Mouse (Mus musculus): ENCODE data around the gene Dysf. TPM values are rescaled to one million over a fixed set of nuclear protein-coding genes. Genes with fewer than 3 reads are reported as not detected.

The Dysf gene
- total RNA-seq, 2 experiments from 2014 or later: 117 to 135 TPM

DNA sequence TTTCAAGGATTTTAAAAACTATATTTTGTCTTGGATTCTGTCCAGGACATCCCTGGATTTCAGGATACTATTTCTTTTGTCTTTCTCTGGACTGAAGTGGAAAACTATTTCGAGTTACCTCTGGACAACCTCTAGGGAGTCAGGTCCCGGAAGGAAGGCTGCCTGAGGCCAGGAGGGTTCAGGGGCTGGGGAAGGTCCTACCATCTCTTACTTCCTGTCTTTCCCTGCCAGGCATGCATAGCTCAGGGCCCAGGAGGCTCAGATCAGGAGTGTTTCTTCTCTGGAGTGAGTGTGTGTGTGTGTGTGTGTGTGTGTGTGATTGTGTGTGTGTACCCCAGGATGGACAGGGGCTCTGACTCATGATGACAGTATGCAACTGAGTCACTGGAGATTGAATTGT lies 40.5 kb downstream of the Dysf start:
- peak in 1 of 2 experiments; percentile 47 for DNase-seq
- intact Hi-C loops (cut with DNase I): no loop called here

DNA sequence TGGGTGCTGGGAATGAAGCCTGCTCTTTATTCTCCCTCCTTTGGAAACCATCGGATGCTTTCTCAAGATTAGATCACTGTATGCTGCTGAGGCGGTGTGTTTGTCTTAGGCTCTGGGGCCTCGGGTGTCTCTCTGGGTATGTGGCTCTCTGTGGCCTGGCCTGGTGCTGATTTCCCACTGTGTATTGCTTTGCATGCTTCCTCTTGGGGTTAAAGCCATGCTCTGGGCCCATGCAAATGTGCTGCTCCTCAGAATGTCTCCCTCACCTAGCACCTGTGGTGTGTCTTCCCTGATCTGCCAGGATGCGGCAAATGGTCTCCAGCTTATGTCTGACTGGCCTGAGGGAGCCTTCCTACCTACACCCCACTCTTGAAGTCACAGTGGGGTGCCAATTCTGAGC lies 41.8 kb downstream of the Dysf start:
- no peak for DNase-seq
- intact Hi-C loops (cut with DNase I): no loop called here

DNA sequence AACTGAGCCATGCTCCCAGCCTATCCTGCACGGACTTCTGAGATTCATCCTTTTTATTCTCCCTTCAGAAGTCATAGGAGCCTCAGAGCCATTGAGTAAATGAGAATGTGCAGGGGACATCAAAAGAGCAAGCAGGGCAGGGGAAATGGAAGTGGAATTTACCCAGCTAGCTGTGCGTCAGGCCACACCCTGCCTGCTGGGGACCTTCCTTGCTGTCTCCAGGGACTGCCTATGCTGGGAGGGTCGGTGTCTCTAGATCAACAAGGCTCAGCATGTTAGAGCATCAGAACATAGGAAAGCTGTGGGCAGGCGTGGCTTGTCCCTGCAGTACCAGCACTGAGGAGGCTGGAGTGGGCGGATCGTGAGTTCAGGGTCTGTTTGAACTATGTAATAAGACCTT lies 42.6 kb downstream of the Dysf start:
- intact Hi-C loops (cut with DNase I): no loop called here
- peak in 1 of 2 experiments; percentile 38 for DNase-seq

DNA sequence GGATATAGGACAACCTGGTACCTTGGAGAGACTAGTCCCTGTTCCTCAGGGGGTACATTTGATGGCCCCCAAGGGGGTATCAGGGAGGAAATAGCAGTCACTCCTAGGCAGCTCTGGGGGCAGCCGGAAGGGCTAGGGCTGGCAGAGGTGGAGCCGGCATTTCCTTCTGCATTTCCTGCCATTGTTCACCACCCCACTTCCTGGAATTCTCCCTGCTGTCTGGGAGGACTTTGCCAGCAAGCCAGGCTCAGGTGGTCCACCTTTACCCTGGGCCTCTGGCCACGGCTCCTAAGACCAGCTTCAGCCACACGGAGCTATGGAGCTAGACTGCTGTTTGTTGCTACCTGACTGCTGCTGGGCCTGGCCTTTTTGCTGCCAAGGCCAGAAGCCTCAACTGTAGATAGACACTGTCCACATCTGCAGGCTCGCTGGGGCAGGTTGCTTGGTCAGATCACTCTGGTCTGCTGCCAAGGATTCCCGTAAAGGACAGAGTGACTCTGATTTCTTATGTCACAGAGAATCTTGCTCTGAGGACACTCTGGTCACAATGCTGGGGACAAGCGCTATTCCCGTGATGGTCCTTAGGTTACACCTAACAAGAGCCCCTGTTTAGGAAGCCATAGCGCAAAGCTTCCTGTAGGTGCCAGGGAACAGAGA lies 45.6 kb downstream of the Dysf start:
- peak; percentile 30 to 38 for DNase-seq
- intact Hi-C loops (cut with DNase I): no loop called here

DNA sequence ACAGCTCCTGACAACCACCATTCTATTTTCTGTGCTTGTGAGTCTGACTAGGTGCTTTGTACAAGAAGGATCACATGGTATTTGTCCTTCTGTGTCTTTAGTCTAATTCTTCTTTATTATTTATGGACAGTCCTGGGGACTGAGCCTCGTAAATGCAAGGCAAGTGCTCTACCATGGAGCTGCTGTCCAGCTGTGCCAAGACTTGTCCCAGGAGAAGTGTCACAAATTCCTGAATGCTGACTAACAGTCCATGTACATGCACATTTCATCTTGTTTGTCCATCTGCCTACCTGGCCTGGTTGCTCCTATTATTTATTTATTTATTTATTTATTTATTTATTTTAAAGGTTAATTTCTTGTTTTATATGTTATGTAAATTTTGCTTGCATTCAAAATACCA lies 47.2 kb downstream of the Dysf start:
- intact Hi-C loops (cut with DNase I): no loop called here

DNA sequence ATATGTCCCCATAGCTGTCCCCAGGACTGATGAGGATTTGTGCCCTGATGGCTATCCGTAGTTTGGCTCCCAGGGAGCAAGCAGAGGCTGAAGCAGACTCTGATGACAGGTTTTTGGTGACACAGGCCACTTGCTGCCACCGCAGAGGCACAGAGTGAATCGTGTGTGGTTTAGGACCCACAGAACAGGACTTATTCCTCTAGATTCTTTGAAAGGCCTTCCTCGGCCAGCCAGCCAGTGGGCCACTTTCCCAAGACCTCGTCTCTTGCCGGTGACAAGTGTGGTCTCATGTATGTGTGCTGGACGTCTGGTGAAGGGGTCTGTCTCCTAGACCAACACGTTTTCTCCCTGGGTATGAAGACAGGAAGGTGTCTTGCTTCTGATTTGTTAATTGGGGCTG lies 48.8 kb downstream of the Dysf start:
- DNase-seq: no peak
- intact Hi-C loops (cut with DNase I): no loop called here

More for the DNA sequence above, 47.2 kb downstream of the Dysf start:
- peak in 1 of 2 experiments; percentile 41 for DNase-seq

DNA sequence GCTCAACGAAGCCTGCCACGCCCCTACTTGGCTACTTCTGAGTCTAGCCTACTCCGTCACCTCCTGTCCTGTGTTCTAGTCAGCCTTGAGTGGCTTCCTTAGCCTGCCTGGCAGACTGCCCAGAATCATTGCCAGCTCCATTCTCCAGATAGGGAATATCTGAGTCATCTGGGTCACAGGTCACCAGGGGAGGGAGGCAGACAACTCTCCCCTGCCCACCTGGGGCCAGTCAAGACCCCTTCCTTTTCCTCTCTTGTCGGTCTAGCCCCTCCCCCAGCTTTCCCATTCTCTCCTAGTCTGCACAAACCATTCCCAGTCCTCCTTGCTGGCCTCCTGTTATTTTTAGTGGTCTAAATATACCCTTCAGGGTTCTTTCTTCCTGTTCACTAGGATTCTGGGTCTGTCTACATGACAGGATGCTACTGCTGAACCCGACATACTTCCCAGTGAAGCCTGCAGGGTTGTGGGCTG lies 50.3 kb downstream of the Dysf start:
- DNase-seq: peak; percentile 68 to 75
- intact Hi-C loops (cut with DNase I): no loop called here

DNA sequence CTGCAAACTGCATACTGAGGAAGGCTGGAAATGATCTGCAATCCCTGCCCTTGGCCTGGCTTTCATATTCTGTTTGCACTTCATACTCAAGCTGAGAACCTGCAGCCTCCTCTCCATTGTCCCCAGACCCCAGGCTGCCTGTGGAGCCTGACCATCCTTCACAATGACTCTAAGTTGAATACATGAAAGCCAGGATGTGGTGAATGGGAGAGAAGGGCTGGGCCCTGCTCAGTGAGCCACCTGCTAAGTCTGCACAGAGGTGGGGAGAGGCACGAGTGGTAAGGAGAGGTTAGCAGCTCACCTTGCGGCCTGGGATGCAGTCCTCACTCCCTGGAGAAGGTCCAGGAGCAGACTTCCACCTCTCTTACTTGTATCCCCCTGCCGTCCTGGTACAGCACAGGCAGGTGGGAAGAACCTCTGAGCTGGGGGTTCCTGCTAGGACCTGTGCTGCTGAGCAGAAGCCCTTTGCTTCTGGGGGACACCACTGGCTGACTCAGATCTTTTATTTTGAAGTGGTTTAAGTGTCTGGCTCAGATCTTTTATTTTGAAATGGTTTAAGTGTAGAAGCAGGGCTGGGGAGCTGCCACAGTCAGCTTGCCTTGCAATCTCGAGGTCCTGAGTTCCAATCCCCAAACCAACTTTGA lies 51.5 kb downstream of the Dysf start:
- intact Hi-C loops (cut with DNase I): no loop called here
- DNase-seq: no peak

DNA sequence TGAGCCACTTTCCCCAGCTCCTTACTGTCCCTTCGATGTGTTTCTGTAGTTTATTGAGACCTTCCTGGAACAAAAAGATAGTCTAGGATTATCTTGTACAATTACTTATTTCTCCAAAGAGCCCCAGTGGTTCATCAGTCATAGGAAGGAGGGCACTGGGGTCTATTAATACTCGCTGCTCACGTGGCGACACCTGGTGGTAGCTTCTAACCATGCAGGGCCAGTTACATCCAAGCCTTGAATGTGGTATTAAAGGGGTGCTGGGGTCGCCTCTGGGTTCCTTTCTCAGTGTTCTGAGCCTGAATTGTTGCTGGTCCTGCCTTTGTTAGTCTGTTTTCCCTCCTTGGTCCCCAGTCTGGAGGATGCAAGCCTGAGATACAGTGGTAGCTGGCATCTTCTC lies 52.9 kb downstream of the Dysf start:
- peak; percentile 63 to 79 for DNase-seq
- intact Hi-C loops (cut with DNase I): loop anchor here (1.0 kb wide), 3 partner anchors 42 to 181 kb away; no protein-coding TSS in a partner anchor

DNA sequence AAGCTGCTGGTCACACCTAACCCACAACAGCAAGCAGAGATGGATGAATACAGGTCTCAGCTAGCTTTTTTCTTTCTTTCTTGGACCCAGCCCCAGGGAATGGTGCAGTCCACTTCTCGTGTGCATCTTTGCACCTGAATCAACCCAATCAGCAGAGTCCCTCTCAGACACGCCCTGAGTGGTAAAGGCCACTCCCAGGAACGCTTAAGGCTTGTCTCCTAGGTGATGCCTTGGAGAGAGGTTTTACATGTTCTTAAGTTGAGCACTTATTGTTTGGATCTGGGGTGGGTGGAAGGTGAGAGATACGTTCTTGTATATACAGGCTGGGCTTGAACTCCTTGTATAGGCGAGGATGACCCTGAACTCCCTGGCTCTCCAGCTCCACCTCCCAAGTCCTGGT lies 54.2 kb downstream of the Dysf start:
- DNase-seq: no peak
- intact Hi-C loops (cut with DNase I): no loop called here

DNA sequence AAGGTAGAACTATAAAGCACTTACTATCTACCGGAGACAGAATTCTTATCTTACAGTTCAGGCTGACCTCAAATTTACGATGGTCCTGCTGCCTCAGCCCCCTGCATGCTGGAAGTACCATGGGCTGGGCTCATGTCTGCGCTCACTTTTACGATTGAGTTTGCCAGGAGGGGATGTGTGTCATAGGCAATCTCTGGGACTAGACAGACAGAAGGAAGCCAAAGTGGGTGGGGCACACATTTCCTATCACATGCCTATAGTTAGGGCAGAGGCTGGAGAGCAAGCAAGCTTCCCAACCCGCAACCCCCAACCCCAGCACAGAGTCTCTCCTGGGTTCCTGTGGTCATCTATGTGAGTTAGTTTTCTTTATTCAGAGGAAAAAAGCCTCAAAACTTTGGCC lies 59.8 kb downstream of the Dysf start:
- DNase-seq: no peak
- intact Hi-C loops (cut with DNase I): no loop called here

DNA sequence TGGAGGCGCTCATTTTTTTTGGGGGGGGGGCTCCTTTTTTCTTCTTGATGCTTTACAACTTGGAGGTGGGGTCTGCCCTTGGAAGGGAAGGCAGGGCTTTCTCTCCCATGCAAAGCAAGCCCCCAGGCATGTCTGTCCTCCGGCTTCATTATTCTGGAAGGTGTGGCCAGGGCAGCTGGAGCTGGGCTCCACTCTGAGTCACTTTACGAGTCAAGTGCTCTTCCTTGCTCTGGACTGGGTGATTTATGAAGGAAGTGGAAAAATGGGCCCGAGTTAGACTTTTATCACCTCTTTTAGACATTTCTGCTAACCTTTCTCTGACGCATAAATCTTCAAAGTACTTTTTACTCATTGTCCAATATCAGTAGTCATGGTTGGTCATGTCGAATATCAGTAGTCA lies 61.9 kb downstream of the Dysf start:
- intact Hi-C loops (cut with DNase I): no loop called here

DNA sequence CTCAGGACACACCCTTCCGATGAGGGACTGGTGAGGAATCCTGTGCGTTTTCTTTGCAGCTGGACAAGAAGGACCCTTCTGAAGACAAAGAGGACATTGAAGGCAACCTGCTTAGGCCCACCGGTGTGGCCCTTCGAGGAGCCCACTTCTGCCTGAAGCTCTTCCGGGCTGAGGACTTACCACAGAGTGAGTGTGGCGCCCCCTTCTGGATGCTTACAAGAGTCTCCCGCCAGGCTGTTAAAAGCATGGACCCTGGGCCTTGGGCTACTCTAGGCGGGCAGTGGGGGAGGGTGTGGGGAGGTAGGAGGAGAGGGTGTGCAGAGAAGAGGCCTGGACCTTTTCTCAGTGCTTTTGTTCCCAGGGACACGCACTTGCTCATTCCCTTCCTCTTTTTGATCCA lies 64.2 kb downstream of the Dysf start:
- intact Hi-C loops (cut with DNase I): no loop called here
- no peak for DNase-seq

More for the DNA sequence above, 61.9 kb downstream of the Dysf start:
- no peak for DNase-seq

DNA sequence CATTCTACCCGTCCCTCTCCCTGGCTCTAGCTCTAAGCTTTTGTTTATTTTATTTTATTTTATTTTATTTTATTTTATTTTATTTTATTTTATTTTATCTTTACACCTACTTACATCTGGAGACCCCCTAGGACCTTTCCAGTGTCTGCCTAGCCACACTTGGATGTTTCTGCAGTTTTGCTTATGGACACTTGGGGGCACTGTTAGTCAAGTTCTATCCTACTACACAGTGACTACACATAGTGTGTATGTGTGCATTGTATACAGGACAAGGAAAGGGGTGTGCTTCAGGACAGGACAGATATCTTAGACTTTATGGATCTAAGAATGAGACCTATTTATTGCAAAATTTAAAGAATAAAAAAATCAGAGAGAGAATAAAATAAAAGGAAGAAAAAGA lies 69.8 kb downstream of the Dysf start:
- no peak for DNase-seq
- intact Hi-C loops (cut with DNase I): no loop called here

DNA sequence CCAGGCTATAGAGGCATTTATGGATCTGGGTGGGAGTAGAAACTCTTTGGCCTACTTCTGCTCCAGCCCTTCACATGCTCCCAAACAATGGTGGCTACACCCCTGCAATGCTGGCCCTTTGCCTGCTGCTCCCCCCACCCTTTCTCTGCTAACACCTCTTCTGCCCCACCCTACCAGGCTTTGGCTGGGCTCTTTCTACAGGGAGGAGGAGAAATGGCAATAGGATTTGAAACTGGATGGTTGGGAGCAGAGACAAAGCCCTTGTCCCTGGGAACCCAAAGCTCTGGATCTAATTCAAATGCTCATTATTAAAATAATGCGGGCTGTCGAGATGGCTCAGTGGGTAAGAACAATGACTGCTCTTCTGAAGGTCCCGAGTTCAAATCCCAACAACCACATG lies 72.2 kb downstream of the Dysf start:
- intact Hi-C loops (cut with DNase I): no loop called here
- no peak for DNase-seq

DNA sequence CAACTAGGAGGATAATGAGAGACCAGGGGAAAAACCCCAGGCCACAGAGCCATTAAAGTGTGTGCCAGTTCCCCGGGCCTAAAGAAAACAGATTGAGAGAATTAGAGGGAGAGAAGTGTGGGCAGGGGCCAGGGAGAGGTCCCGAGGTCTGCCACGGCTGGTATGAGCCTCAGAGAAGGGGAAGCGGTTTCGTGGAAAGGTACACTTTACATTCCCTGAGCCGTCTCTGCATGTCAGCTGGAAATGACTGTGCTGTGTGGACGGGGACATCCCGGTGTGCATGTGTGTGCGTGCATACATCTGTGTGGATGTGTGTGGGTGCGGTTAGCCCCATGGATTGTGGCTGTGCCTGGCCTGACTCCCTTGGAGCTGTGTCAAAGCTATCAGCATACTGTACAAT lies 76.4 kb downstream of the Dysf start:
- intact Hi-C loops (cut with DNase I): no loop called here
- no peak for DNase-seq

DNA sequence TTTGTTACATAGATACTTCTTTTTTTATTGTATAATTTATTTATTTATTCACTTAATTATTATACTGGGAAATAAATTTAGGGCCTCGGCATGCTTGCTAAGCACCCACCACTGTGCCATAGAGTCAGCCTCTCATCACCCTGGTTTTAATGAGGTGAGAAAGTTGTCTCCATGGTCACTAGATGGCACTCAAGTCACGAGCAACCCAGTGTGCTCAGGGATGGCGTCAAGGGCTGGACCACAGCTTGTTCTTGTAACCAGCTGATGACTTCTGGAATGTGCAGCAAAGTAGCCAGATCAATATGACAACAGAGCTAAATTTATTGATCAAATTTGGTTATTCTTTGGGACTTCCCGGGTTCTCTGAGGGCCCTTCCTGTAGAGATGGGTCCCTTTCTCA lies 85.1 kb downstream of the Dysf start:
- DNase-seq: peak; percentile 43 to 66
- intact Hi-C loops (cut with DNase I): loop anchor here (10.0 kb wide), 1 partner anchor 921 kb away; no protein-coding TSS in a partner anchor

DNA sequence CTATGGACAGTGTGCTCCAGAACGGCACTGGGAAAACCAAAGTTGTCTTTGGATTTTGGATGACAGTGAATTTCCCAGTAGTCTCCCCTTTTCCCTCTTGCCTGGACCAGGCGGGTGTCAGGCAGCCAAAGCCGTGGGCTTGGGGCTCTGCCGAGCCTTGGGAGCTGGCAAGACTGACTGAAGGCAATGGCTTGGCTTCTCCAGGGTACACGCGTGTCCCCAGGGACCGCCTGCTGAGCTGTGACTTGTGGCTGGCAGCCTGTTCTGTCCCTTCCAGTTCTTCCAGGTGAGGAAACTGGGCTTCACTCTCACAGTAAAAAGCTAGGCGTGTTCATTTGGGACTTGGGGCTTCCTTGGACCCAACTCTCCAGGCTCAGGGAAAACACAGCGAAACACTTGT lies 86.1 kb downstream of the Dysf start:
- DNase-seq: no peak
- intact Hi-C loops (cut with DNase I): loop anchor here (2.0 to 10.0 kb wide), 3 partner anchors 108 to 920 kb away; no protein-coding TSS in a partner anchor

DNA sequence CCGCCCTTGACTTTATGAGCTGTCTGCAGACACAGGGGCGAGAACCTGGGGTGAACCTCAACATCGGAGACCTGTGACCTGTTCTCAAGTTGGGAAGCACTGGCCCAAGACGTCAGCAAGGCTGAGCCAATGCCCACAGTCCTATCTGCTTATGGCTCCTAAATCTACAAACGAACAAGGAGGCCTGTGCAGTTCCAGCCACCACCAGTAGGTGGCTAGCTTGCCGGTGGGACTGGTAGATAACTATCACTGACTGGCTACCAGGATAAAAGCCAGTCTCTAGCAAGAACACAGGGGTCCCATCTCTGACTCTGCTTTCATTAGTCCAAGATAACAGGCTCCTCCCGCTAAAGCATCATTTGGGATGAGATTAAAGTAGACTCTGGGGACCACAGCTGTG lies 86.6 kb downstream of the Dysf start:
- DNase-seq: peak; percentile 53 to 80
- intact Hi-C loops (cut with DNase I): loop anchor here (2.0 to 10.0 kb wide), 5 partner anchors 108 to 920 kb away; no protein-coding TSS in a partner anchor

DNA sequence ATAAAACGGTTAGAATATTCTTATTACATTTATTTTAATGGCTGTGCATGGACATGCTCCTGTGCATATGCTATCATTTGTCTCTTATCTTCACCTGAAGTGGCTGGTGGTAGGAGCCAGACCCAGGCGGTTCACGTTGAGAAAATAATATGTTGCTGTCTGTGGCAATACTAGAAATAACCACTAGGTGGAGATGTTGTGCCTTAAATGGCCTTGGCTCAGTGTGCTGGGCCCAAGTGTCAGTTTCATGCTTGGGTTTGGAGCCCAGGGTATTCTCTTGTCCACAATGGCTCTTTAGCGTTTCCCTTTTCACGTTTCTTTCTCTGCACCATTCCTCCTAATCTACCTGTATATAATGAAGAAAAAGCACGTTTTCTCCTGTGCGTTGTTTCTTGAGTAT lies 87.5 kb downstream of the Dysf start:
- intact Hi-C loops (cut with DNase I): loop anchor here (1.0 to 10.0 kb wide), 7 partner anchors 107 to 919 kb away; no protein-coding TSS in a partner anchor
- peak; percentile 82 to 85 for DNase-seq

DNA sequence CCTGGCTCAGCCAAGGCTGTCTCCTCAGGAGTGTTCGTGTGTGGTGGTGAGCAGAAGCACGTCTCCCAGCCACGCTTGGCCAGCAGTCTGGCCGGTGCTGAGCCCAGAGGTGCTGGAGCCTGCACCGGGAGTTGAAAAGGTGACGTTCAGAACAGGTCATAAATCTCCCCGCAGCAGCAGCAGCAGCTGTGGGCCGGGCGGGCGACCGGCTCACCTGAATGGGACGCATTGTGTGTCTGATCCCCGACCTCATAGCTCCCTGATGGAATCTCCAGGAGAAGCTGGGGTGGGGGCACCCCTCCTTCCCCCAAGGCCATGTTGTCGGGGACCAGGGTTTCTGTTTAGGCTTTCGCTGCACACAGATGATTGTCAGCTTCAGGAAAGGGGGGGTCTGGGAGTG lies 93.6 kb downstream of the Dysf start:
- DNase-seq: no peak
- intact Hi-C loops (cut with DNase I): no loop called here

All from heart, postnatal 10 days (tissue).